Mouse (Mus musculus) brain, embryonic 14.5 days (tissue): Measurements from ENCODE around the gene Cers1.
A peak's percentile ranks its signal among the peaks of the same experiment; 100 is the strongest.

Source experiments
- CTCF ChIP-seq: fragments of 200-500 bp; IDR thresholded peaks from 2 replicates; pipeline ENCODE4 v1.5.1; 2012; ENCODE audit warnings: inconsistent platforms, mild to moderate bottlenecking, moderate library complexity, borderline replicate concordance; ENCODE audit not compliant: insufficient read depth, insufficient read length; ENCODE audit errors: extremely low read depth
- POLR2A ChIP-seq: fragments of 200-500 bp; IDR thresholded peaks from 2 replicates; pipeline ENCODE4 v1.6.1; 2012; ENCODE audit warnings: mild to moderate bottlenecking, inconsistent platforms, borderline replicate concordance; ENCODE audit not compliant: poor library complexity, insufficient read depth, insufficient read length, severe bottlenecking; ENCODE audit errors: extremely low read depth

- TF ChIP-seq CTCF: peak; percentile 67
- TF ChIP-seq POLR2A: no peak
Measured at GRCm38 (mm10) chr8:70309311-70309710, 6.3 kb upstream of the Cers1 start.
